Mouse (Mus musculus) E14TG2a.4 (cell line): ENCODE measurements around the gene Glod4.

Experiments used
- CTCF ChIP-seq: conservative IDR thresholded peaks from 2 replicates; pipeline ENCODE4 v1.5.1; 2014; ENCODE audit warnings: low read length
- NANOG ChIP-seq: IDR thresholded peaks from 2 replicates; pipeline ENCODE4 v1.6.1; 2014; ENCODE audit warnings: borderline replicate concordance, low read length, mixed read lengths

DNA sequence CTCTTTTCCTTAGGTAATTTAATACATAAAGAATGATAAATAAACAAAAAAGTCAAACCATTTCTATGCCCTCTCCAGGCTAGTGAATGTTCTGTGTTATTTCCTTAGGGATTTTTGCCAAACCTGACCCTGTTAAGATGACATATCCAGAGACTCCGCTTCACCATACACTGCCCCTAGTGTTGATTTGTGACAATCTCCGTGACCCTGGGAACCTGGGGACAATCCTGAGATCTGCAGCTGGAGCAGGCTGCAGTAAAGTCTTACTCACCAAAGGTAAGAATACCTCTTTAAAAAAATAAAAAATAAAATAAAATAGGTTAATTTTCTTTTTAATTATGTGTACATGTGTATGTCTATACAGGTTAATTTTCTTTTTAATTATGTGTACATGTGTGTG is 3.7 kb upstream of the Glod4 start:
- TF ChIP-seq CTCF, result no peak
- no peak for TF ChIP-seq NANOG
